Comparison of ENCODE assay signal across 9 mouse cellular contexts in the genomic region with DNA sequence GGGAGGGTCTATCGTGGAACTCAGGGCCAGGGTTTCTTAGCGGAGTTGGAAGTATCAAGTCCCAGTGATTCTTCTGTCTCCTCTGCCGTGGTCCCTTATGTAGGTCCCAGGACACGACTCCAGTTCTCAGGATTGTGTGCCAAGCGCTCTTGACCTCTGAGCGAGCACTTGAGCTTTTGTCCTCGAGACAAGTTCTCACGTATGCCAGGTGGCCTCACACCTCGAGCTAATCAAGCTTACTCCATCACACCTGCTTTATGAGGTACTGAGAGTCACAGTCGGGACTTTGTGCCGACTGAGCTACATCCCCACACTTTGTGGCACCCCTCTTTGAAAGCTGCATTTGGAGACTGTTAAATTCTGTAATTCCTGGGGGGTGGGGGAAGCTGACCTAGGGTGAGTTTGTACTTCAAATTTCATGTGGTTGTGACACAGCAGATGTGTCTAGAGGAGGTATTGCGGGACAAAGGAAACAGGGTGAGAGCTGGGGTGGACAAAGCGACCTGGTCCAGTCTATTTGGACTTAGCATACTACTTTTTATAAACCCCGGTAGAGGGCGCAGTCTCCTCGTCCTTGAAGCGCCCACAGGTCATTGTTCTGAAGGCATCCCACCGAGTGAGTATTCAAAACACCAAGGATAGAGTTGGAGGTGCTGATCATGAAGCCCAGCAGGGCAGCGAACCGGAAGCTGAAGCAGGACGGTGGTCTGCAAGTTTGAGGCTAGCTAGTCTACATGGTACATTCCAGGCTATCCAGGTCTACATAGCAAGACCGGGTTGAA. TPM values are rescaled to one million over a fixed set of nuclear protein-coding genes. Genes with fewer than 3 reads are reported as not detected.
A peak's percentile ranks its signal among the peaks of the same experiment; 100 is the strongest.
DNase-seq lines count a peak whose midpoint lies in the region; ATAC-seq and TF ChIP-seq lines count a peak whose summit lies in the region.
"Had no signal": no experiment of that assay in that cellular context is flagged by ENCODE, and none has a peak within 500 bp of the region (broad histone marks: within the 10 kb centered on the region; RNA-seq: fewer than 3 reads in every experiment).

No protein-coding gene starts in this region.

- 38% methylated on average over 22 of the region's 22 CpGs for WGBS in forebrain, postnatal 0 days
- 37% methylated on average over 22 of the region's 22 CpGs for WGBS in hindbrain, embryonic 16.5 days
- 27% methylated on average over 22 of the region's 22 CpGs for WGBS in liver, adult 2 months
- WGBS in midbrain, postnatal 0 days: 40% methylated on average over 22 of the region's 22 CpGs

- H3K4me3 ChIP-seq in forebrain, postnatal 0 days (ENCODE audit: low read depth, low read length): no peak overlapping the region
- no peak overlapping the region for H3K4me3 ChIP-seq in hindbrain, embryonic 16.5 days (ENCODE audit: low read length)
- no peak overlapping the region for H3K4me3 ChIP-seq in liver, adult 2 months (ENCODE audit: insufficient read depth, low read depth, low read length)
- no peak overlapping the region for H3K4me3 ChIP-seq in midbrain, postnatal 0 days (ENCODE audit: low read depth, low read length)
- H3K4me3 ChIP-seq in testis, adult 2 months (ENCODE audit: control insufficient read depth, low read depth, low read length): peak overlapping the region; percentile 87
- H3K4me3 ChIP-seq: embryonic facial prominence, embryonic 12.5 days had no signal

- H3K9ac ChIP-seq in forebrain, postnatal 0 days: no peak overlapping the region
- no peak overlapping the region for H3K9ac ChIP-seq in hindbrain, embryonic 16.5 days (ENCODE audit: low read depth, low read length)
- no peak overlapping the region for H3K9ac ChIP-seq in liver, adult 2 months (ENCODE audit: low read depth, low read length)
- no peak overlapping the region for H3K9ac ChIP-seq in midbrain, postnatal 0 days (replicated peaks; ENCODE audit: low read length, poor library complexity, severe bottlenecking)
- H3K9ac ChIP-seq: embryonic facial prominence, embryonic 12.5 days had no signal

- TF ChIP-seq POLR2A in liver, adult 2 months (IDR thresholded peaks at IDR 0.05; ENCODE audit: extremely low read depth, insufficient read depth, low read length): no peak
- peak; percentile 39; the same call in 1 of the 2 replicates for TF ChIP-seq POLR2A in testis, adult 2 months (IDR thresholded peaks at IDR 0.05; ENCODE audit: control insufficient read depth, low read depth, low read length)

- ATAC-seq in forebrain, postnatal 0 days: peak; percentile 55; the same call in 1 of the 2 replicates
- peak; percentile 80 for ATAC-seq in hindbrain, embryonic 16.5 days
- ATAC-seq in midbrain, postnatal 0 days (ENCODE audit: low FRiP score): 0 out of 2 replicates have a peak, but pooled peaks have one; percentile 47

- no peaks in the 10 kb centered on the region for H3K79me2 ChIP-seq in liver, adult 2 months (ENCODE audit: control insufficient read depth, insufficient read depth, low read length)

- peak; percentile 53 for TF ChIP-seq CTCF in forebrain, postnatal 0 days (IDR thresholded peaks at IDR 0.05; ENCODE audit: low read depth)
- peak; percentile 77 for TF ChIP-seq CTCF in liver, adult 2 months (IDR thresholded peaks at IDR 0.05; ENCODE audit: low read depth, low read length)
- TF ChIP-seq CTCF in midbrain, postnatal 0 days (IDR thresholded peaks at IDR 0.05): peak; percentile 72
- TF ChIP-seq CTCF in testis, adult 2 months (IDR thresholded peaks at IDR 0.05; ENCODE audit: control insufficient read depth, insufficient read depth, insufficient replicate concordance, low read depth, low read length): peak; percentile 55; the same call in 1 of the 2 replicates

- no peak overlapping the region for H3K27ac ChIP-seq in forebrain, postnatal 0 days (ENCODE audit: low read depth, low read length)
- no peak overlapping the region for H3K27ac ChIP-seq in hindbrain, embryonic 16.5 days (ENCODE audit: low read depth, low read length)
- no peak overlapping the region for H3K27ac ChIP-seq in liver, adult 2 months (replicated peaks; ENCODE audit: insufficient read depth, low read depth, low read length)
- H3K27ac ChIP-seq in midbrain, postnatal 0 days (ENCODE audit: low read depth, low read length): no peak overlapping the region
- H3K27ac ChIP-seq in testis, adult 2 months (ENCODE audit: control insufficient read depth, insufficient read depth, low read depth, low read length): no peak overlapping the region; the same call in 1 of the 2 replicates
- H3K27ac ChIP-seq: embryonic facial prominence, embryonic 12.5 days had no signal

- no peaks in the 10 kb centered on the region for H3K4me1 ChIP-seq in forebrain, postnatal 0 days (ENCODE audit: insufficient read depth)
- H3K4me1 ChIP-seq in hindbrain, embryonic 16.5 days (ENCODE audit: control insufficient read depth, insufficient read depth, low read depth, low read length): no peaks in the 10 kb centered on the region
- H3K4me1 ChIP-seq in liver, adult 2 months (ENCODE audit: control insufficient read depth, insufficient read depth, low read length): peaks cover 14% of the 10 kb centered on the region
- H3K4me1 ChIP-seq in midbrain, postnatal 0 days (ENCODE audit: insufficient read depth, low read length): no peaks in the 10 kb centered on the region
- H3K4me1 ChIP-seq in testis, adult 2 months (ENCODE audit: control insufficient read depth, insufficient read depth, low read length): no peaks in the 10 kb centered on the region; the same call in none of the 2 replicates

- no peak overlapping the region for H3K4me2 ChIP-seq in forebrain, postnatal 0 days (ENCODE audit: low read depth)
- no peak overlapping the region; the same call in 1 of the 2 replicates for H3K4me2 ChIP-seq in hindbrain, embryonic 16.5 days (ENCODE audit: low read length)
- H3K4me2 ChIP-seq in midbrain, postnatal 0 days (ENCODE audit: low read depth, low read length, poor library complexity, severe bottlenecking): no peak overlapping the region
- H3K4me2 ChIP-seq: embryonic facial prominence, embryonic 12.5 days had no signal

- no peaks in the 10 kb centered on the region for H3K27me3 ChIP-seq in forebrain, postnatal 0 days (ENCODE audit: insufficient read depth, low read length)
- no peaks in the 10 kb centered on the region for H3K27me3 ChIP-seq in hindbrain, embryonic 16.5 days (replicated peaks; ENCODE audit: control insufficient read depth, insufficient read depth, low read length)
- H3K27me3 ChIP-seq in liver, adult 2 months (ENCODE audit: control insufficient read depth, insufficient read depth, low read length): no peaks in the 10 kb centered on the region
- no peaks in the 10 kb centered on the region for H3K27me3 ChIP-seq in midbrain, postnatal 0 days (ENCODE audit: insufficient read depth, low read length)
- H3K27me3 ChIP-seq in testis, adult 2 months (ENCODE audit: control insufficient read depth, insufficient read depth, low read length): no peaks in the 10 kb centered on the region
- H3K27me3 ChIP-seq: embryonic facial prominence, embryonic 12.5 days had no signal

- DNase-seq in right cerebral cortex, adult 18-20 months: peak; percentile 59
- DNase-seq in right cerebral cortex, postnatal 25 days: no peak
- peak; percentile 72 to 80 for DNase-seq in cerebellum, adult 18-20 months
- DNase-seq in forebrain, postnatal 0 days: peak; percentile 54
- DNase-seq in liver, adult 2 months (ENCODE audit: extremely low read depth, low read depth, low spot score): peak; percentile 52
- peak; percentile 81 for DNase-seq in midbrain, postnatal 0 days (ENCODE audit: low spot score)

- H3K9me3 ChIP-seq in forebrain, postnatal 0 days (ENCODE audit: low read length): no peaks in the 10 kb centered on the region
- no peaks in the 10 kb centered on the region for H3K9me3 ChIP-seq in hindbrain, embryonic 16.5 days (ENCODE audit: control insufficient read depth, low read length)
- H3K9me3 ChIP-seq in midbrain, postnatal 0 days (ENCODE audit: low read length): no peaks in the 10 kb centered on the region
- H3K9me3 ChIP-seq: embryonic facial prominence, embryonic 12.5 days had no signal

- no peaks in the 10 kb centered on the region; the same call in 1 of the 2 replicates for H3K36me3 ChIP-seq in forebrain, postnatal 0 days (ENCODE audit: insufficient read depth)
- H3K36me3 ChIP-seq in hindbrain, embryonic 16.5 days (ENCODE audit: control insufficient read depth, insufficient read depth, low read length): no peaks in the 10 kb centered on the region
- H3K36me3 ChIP-seq in liver, adult 2 months (ENCODE audit: control insufficient read depth, insufficient read depth, low read length): no peaks in the 10 kb centered on the region
- H3K36me3 ChIP-seq in midbrain, postnatal 0 days (ENCODE audit: insufficient read depth, low read length): no peaks in the 10 kb centered on the region
- no peaks in the 10 kb centered on the region for H3K36me3 ChIP-seq in testis, adult 2 months (ENCODE audit: control insufficient read depth, insufficient read depth, low read length)
- H3K36me3 ChIP-seq: embryonic facial prominence, embryonic 12.5 days had no signal

RNA-seq across cellular contexts. Expression of gene Mtmr12, which starts 8.2 kb away (rescaled TPM):
- total RNA-seq in forebrain, postnatal 0 days (2014; rRNA removed): 10.0 and 13.1 TPM in 2 replicates
- polyA plus RNA-seq in forebrain, postnatal 0 days (2015; fragmentation: Nextera tagmentation; extraction: Ambion mirVana): 4.3 and 5.5 TPM in 2 replicates
- polyA plus RNA-seq in hindbrain, embryonic 16.5 days (2015; fragmentation: Nextera tagmentation; extraction: Ambion mirVana): 7.1 and 9.1 TPM in 2 replicates
- total RNA-seq in liver, adult 2 months (2014; rRNA removed): 3.4 and 4.4 TPM in 2 replicates
- 5.7 and 6.5 TPM in 2 replicates for polyA plus RNA-seq in liver, adult 2 months (2012; rRNA removed)
- total RNA-seq in midbrain, postnatal 0 days (2014; rRNA removed): 10.4 and 12.6 TPM in 2 replicates
- 4.5 and 4.8 TPM in 2 replicates for polyA plus RNA-seq in midbrain, postnatal 0 days (2015; fragmentation: Nextera tagmentation; extraction: Ambion mirVana)
- polyA plus RNA-seq in testis, adult 2 months (2012; rRNA removed): 26.2 and 27.0 TPM in 2 replicates
